Mouse (Mus musculus): Measurements from ENCODE around the gene Gpr137c. TPM values are rescaled to one million over a fixed set of nuclear protein-coding genes. Genes with fewer than 3 reads are reported as not detected.

Gene Gpr137c
- polyA plus RNA-seq, 1 experiment: 3.8 TPM

- DNase-seq: no peak
- no peaks in the 10 kb centered on the region for H3K4me1 ChIP-seq (ENCODE audit: control insufficient read depth, insufficient read depth, low read length)
- no peak overlapping the region for H3K4me3 ChIP-seq (replicated peaks; ENCODE audit: extremely low read depth, low read depth, low read length)
- TF ChIP-seq CTCF (IDR thresholded peaks at IDR 0.05; ENCODE audit: insufficient read depth, low read length) (no peak), POLR2A (IDR thresholded peaks at IDR 0.05; ENCODE audit: borderline replicate concordance, extremely low read depth, low read depth, low read length) (no peak)
- 95% methylated on average over 1 of the region's 1 CpGs for WGBS
These were observed 8.1 kb upstream of the Gpr137c start for GRCm38 (mm10) chr14:45211431-45211830.

- TF ChIP-seq POLR2A (IDR thresholded peaks at IDR 0.05; ENCODE audit: borderline replicate concordance, extremely low read depth, low read depth, low read length): no peak
- TF ChIP-seq CTCF (IDR thresholded peaks at IDR 0.05; ENCODE audit: insufficient read depth, low read length): no peak
- Histone ChIP-seq H3K4me3 (replicated peaks; ENCODE audit: extremely low read depth, low read depth, low read length) (no peak overlapping the region), H3K4me1 (ENCODE audit: control insufficient read depth, insufficient read depth, low read length) (peaks cover 9% of the 10 kb centered on the region; the same call in 1 of the 2 replicates)
- DNase-seq: no peak
- WGBS: 82% methylated on average over 9 of the region's 9 CpGs
These were observed 2.7 kb upstream of the Gpr137c start for GRCm38 (mm10) chr14:45216711-45217340.

- TF ChIP-seq POLR2A (IDR thresholded peaks at IDR 0.05; ENCODE audit: borderline replicate concordance, extremely low read depth, low read depth, low read length): no peak
- TF ChIP-seq CTCF (IDR thresholded peaks at IDR 0.05; ENCODE audit: insufficient read depth, low read length): no peak
- H3K4me1 ChIP-seq (ENCODE audit: control insufficient read depth, insufficient read depth, low read length): peaks cover 9% of the 10 kb centered on the region; the same call in 1 of the 2 replicates
- DNase-seq: no peak
- H3K4me3 ChIP-seq (replicated peaks; ENCODE audit: extremely low read depth, low read depth, low read length): no peak overlapping the region
- 70% methylated on average over 4 of the region's 4 CpGs for WGBS
These were observed 1.8 kb upstream of the Gpr137c start for GRCm38 (mm10) chr14:45217693-45218092.

GRCm38 (mm10) chr14:45220090-45220956, 806 bp downstream of the Gpr137c start, which contains the start of gene Txndc16:
Gene Txndc16 (minus strand): TSS chr14:45220328.
- peak; percentile 76 for DNase-seq
- Histone ChIP-seq H3K4me3 (replicated peaks; ENCODE audit: extremely low read depth, low read depth, low read length) (peak within 1 kb of the TSS; percentile 77), H3K4me1 (ENCODE audit: control insufficient read depth, insufficient read depth, low read length) (peaks cover 9% of the 10 kb centered on the region; the same call in 1 of the 2 replicates)
- WGBS: under 1% methylated on average over 59 of the region's 59 CpGs
- 0 out of 2 replicates have a peak, but pooled peaks have one; percentile 25 for TF ChIP-seq POLR2A (IDR thresholded peaks at IDR 0.05; ENCODE audit: borderline replicate concordance, extremely low read depth, low read depth, low read length)
- TF ChIP-seq CTCF (IDR thresholded peaks at IDR 0.05; ENCODE audit: insufficient read depth, low read length): no peak

- Histone ChIP-seq H3K4me1 (ENCODE audit: control insufficient read depth, insufficient read depth, low read length) (peaks cover 9% of the 10 kb centered on the region; the same call in 1 of the 2 replicates), H3K4me3 (replicated peaks; ENCODE audit: extremely low read depth, low read depth, low read length) (peak overlapping the region; percentile 77)
- 10% methylated on average over 11 of the region's 11 CpGs for WGBS
- TF ChIP-seq POLR2A (IDR thresholded peaks at IDR 0.05; ENCODE audit: borderline replicate concordance, extremely low read depth, low read depth, low read length): no peak
- no peak for TF ChIP-seq CTCF (IDR thresholded peaks at IDR 0.05; ENCODE audit: insufficient read depth, low read length)
- no peak for DNase-seq
These were observed 1.6 kb downstream of the Gpr137c start for GRCm38 (mm10) chr14:45220957-45221630.

GRCm38 (mm10) chr14:45239042-45239441, 19.5 kb downstream of the Gpr137c start:
- H3K4me3 ChIP-seq (replicated peaks; ENCODE audit: extremely low read depth, low read depth, low read length): no peak overlapping the region
- TF ChIP-seq CTCF (IDR thresholded peaks at IDR 0.05; ENCODE audit: insufficient read depth, low read length) (no peak), POLR2A (IDR thresholded peaks at IDR 0.05; ENCODE audit: borderline replicate concordance, extremely low read depth, low read depth, low read length) (no peak)
- no peaks in the 10 kb centered on the region for H3K4me1 ChIP-seq (ENCODE audit: control insufficient read depth, insufficient read depth, low read length)
- 76% methylated on average over 2 of the region's 2 CpGs for WGBS
- no peak for DNase-seq

GRCm38 (mm10) chr14:45241613-45242012, 22.1 kb downstream of the Gpr137c start:
- Histone ChIP-seq H3K4me3 (replicated peaks; ENCODE audit: extremely low read depth, low read depth, low read length) (no peak overlapping the region), H3K4me1 (ENCODE audit: control insufficient read depth, insufficient read depth, low read length) (no peaks in the 10 kb centered on the region)
- 64% methylated on average over 1 of the region's 1 CpGs for WGBS
- TF ChIP-seq CTCF (IDR thresholded peaks at IDR 0.05; ENCODE audit: insufficient read depth, low read length) (peak; percentile 13; the same call in 1 of the 2 replicates), POLR2A (IDR thresholded peaks at IDR 0.05; ENCODE audit: borderline replicate concordance, extremely low read depth, low read depth, low read length) (no peak)
- DNase-seq: no peak

GRCm38 (mm10) chr14:45251548-45252076, 32.1 kb downstream of the Gpr137c start:
- no peaks in the 10 kb centered on the region for H3K4me1 ChIP-seq (ENCODE audit: control insufficient read depth, insufficient read depth, low read length)
- H3K4me3 ChIP-seq (replicated peaks; ENCODE audit: extremely low read depth, low read depth, low read length): no peak overlapping the region
- no peak for DNase-seq
- 85% methylated on average over 4 of the region's 4 CpGs for WGBS
- no peak for TF ChIP-seq CTCF (IDR thresholded peaks at IDR 0.05; ENCODE audit: insufficient read depth, low read length)
- TF ChIP-seq POLR2A (IDR thresholded peaks at IDR 0.05; ENCODE audit: borderline replicate concordance, extremely low read depth, low read depth, low read length): no peak

Measured in lung, adult 2 months (tissue).